Mouse (Mus musculus) embryo, embryonic 10 days (tissue): ENCODE results near the gene Numb.
A peak's percentile ranks its signal among the peaks of the same experiment; 100 is the strongest.

Experiments used
- DNase-seq: peaks from one replicate; pipeline ENCODE4 v3.0.0-alpha.2; 2015; ENCODE audit warnings: low spot score

Gene Numb

DNA sequence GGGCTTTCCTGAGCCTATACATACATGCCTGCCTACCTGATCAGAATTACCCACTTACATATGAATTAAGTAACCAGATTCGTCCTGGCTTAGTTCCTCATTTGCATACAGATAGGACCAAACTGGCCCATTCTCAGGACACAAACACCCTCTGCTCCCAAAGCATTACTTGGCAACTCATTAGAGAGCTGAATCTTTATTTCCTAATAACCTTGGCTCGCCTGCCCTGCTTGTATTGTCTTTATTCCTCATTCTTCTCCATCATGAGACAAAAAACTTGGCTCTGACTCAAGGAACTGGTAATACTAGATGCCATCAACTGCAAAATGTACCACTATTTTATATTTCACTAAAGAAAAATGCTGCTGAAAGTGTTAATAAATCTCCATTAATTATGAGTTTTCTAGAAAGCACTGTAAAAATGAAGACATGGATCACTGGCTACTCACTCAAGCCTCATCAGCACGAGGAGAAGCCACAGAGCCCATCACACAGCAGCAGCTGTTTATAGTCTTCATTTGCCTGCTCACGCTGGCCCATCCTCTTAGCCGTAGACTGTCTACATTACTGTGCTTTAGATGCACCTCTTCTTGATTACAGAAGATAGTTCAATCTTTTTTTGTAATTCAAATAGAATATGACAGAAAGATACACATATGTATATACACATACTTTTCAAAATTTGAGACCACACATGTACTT is 69.1 kb downstream of the Numb start:
- DNase-seq = no peak

- no peak for DNase-seq
Measured at GRCm38 (mm10) chr12:83850334-83850733, 71.4 kb downstream of the Numb start.

- no peak for DNase-seq
Measured at GRCm38 (mm10) chr12:83848595-83849231, 73.0 kb downstream of the Numb start.

GRCm38 (mm10) chr12:83847877-83848276 is 73.9 kb downstream of the Numb start:
- DNase-seq = no peak

DNA sequence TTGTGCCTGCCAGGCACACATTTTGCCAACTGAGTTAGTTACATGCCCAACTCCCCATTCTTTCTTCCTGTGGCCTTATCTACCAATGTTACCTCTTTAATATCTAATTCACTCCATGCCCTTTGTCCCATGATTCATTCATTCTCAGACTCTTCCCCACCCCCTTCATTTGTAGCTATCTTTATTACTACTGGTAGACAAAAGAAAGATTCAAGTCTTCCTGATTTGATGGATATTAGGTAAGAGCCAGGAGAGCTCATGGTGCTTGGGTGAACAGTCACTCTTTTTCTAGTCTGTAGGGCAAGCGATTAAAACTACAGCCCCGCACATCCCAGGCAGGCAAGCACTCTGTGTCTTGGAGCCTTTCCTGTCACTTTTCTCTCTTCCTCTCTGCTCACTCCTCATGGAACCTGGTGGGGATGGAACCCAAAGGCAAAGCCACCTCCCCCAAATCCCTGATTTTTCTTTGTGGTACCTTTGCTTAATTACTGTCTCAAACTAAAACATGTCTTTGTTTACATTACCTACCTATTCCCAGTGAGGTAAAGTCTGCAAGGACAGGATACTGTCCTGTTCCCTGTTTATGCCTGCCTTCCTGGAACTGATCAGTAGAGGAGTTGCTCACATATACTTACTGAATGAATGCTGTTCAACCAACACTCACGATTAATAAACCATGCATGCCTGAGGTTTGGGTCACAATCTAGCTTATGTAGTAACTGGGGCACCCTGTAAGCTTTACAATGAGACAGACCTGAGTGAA is 78.9 kb downstream of the Numb start:
- DNase-seq = no peak

DNA sequence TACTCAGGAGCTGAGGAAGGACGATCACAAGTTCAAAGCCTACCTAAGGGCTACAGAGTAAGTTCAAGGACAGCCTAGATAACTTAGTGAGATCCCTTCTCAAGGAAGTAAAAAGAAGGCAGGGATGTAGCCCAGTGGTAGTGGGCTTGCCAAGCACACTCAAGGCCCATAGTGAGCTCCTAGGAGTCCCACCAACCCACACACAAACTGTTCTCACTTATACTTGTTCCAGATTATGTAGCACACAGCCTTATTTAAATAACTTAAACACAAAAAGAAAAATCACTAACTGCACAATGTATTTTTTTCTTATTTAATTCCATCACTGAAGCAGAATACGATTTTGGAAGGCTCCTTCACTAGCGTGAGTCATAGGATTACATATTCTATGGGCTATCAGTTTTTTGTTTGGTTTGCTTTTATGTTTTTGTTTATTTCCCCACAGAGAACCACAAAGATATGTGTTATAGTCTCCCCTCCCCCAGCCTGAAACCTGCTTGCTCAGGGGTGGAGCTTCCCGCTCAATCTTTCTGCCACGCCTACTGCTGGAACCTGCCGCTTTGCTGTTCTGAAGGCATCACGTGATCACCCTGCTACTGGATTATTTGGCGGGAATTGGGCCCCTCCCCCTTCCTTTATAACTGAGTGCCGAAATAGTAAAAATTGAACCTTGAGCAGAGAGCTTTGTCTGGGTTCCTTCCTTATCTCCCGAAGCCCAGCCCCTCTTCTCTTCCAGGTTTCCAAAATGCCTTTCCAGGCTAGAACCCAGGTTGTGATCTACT is 80.1 kb downstream of the Numb start:
- DNase-seq = no peak

GRCm38 (mm10) chr12:83833979-83834378 is 87.8 kb downstream of the Numb start:
- no peak for DNase-seq

DNA sequence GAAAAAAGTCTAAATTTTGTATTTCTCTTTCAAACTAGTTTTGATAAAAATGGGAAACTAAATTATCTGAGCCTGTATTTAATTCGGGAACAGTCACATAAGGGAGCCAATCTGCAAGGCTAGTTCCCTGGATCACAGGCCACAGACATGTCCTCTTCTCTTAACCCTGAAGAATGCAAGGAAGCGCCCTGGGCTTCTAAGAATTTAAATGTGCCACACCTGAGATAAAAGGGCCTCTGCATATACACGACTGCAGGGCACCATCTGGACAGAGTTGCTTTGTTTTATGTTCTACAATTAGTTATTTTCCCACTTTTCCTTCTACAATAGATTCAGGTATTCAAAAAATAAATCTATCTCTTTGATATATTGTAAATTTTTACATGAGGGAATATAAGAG is 91.3 kb downstream of the Numb start:
- DNase-seq = no peak

- no peak for DNase-seq
Measured at GRCm38 (mm10) chr12:83816616-83817015, 105.1 kb downstream of the Numb start.

GRCm38 (mm10) chr12:83811901-83812300 is 109.8 kb downstream of the Numb start:
- DNase-seq = no peak

- DNase-seq = no peak
Measured at GRCm38 (mm10) chr12:83803641-83804040, 118.1 kb downstream of the Numb start.

GRCm38 (mm10) chr12:83800943-83801342 is 120.8 kb downstream of the Numb start:
- DNase-seq = peak; percentile 25

- DNase-seq = no peak
Measured at GRCm38 (mm10) chr12:83798313-83798712, 123.4 kb downstream of the Numb start.

GRCm38 (mm10) chr12:83795586-83795985 is 126.1 kb downstream of the Numb start:
- no peak for DNase-seq

- DNase-seq = no peak
Measured at GRCm38 (mm10) chr12:83795051-83795450, 126.7 kb downstream of the Numb start.

DNA sequence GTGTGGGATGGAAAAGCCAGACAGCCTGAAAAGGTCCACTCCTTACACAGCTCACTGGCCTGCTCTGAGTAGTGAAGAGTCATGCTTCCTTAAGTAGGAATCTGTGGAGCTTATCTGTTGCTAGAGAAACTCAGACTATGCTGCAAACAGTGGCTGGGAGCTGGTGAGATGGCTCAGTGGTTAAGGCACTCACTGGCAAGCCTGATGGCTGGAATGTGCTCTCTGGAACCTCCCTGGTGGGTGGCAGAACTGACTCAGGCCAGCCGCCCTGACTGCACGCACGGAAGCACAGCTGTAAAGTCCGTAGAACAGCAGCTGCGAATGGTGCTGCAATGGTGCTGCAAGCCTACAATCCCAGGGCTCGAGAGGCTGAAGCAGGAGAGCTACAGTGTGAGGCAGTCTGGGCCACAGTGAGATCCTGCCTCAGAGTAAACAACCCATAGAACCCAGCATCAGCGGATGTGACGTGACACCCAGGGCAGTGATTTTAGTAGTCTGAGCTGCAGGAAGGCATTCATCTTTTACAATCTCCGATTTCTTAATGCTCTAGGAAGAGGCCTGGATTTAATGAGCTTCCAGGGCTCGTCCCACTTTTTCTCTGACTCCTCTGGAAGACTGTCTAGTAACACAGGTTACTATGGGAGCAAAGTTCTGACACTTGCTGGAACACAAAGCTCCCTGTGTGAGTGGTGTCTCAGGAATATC is 128.9 kb downstream of the Numb start:
- DNase-seq = no peak

- DNase-seq = no peak
Measured at GRCm38 (mm10) chr12:83791737-83792136, 130.0 kb downstream of the Numb start.

DNA sequence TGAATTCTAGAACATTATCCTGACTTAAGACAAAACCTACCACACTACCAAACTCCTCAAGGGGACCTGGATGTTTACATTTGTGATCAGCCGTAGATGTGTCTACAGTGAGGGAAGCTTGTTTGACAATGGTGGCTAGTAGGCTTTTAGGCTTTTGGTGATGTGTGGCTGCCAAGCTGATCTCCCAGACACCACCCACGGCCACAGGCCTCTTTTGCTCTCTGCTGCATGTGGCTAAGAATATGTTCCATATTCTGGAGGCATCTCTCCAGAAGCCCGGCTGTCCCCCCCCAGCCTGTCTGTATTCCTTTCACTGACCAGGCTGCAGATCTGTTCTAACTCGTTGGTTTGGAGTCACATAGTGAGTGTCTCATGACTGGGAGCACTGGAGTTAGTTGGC is 131.0 kb downstream of the Numb start:
- DNase-seq = no peak

GRCm38 (mm10) chr12:83789781-83790140 is 132.0 kb downstream of the Numb start:
- no peak for DNase-seq

DNA sequence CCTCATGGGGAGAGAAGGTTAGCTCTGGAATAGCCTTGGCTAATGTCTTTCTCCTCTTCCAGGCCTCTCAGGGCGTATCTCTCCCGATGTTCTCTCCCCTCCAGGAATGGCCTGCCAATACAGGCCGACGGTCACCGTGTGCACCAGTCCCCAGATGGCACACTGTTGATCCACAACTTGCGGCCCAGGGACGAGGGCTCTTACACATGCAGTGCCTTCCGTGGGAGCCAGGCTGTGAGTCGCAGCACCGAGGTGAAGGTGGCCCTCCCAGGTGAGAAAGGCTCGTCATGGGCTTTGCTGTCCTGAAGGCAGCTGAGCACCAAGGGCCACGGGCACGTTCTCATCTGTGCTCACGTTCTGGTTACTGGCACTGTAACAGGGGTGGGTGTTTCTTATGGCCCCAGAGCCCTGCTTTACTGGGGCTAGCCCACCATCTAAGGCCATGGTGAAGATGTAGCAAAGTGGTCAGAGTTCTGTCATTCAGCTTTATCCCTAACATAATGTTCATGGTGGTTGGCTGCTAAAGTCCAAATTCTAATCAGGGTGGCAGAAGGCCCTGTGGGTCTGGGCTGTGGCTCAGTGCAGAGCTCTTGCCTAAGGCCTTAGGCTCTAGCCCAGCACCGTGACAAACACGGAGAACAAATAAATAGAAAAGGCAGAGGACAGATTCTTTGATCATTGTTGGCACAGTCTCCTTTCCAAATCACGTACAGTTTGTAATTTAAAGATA is 132.5 kb downstream of the Numb start:
- no peak for DNase-seq

DNA sequence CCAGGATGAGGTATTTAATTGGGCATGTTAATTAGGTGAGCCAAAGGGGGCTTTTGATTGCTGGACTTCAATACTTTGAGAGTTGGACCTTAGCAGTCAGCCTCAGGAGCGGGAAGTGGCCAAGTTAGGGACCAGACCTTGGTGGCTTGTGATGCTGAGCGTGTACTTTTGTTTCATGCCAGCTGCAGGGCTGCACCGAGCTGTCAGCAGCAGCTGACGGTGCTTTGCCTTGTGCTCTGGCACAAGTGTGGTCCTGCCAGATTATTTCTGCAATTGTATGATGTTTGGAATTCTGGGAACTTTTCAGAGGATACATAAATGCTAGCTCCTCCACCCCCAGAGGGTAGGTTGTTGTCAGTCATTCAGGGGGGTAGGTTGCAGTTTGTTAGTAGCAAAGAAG is 136.4 kb downstream of the Numb start:
- no peak for DNase-seq
